Mouse (Mus musculus) MEL (cell line): ENCODE results near the gene Dusp16. TPM values are rescaled to one million over a fixed set of nuclear protein-coding genes. Genes with fewer than 3 reads are reported as not detected.

Source experiments
- DNase-seq: peaks from one replicate; pipeline ENCODE4 v3.0.0; 2011; ENCODE audit warnings: low read depth, low spot score
- H3K27ac ChIP-seq: 2 replicates; pipeline ENCODE4 v1.5.1; 2012; ENCODE audit warnings: low read depth, mild to moderate bottlenecking, control low read depth, low read length, moderate library complexity; ENCODE audit not compliant: control insufficient read depth
- H3K27me3 ChIP-seq, 2 experiments: fragments of 150-350 bp in 1 of 2; sonication (generic) in 1 of 2; 2 replicates each; pipeline ENCODE4 v1.6.1; 2012; ENCODE audit warnings: low read length in 2 of 2, mild to moderate bottlenecking in 2 of 2, improper control_type of control experiment in 1 of 2, moderate library complexity in 1 of 2; ENCODE audit not compliant: insufficient read depth in 2 of 2, control insufficient read depth in 1 of 2
- H3K36me3 ChIP-seq, 2 experiments: 2 replicates each; pipeline ENCODE4 v1.6.1; 2012 to 2014; ENCODE audit warnings: low read length in 2 of 2, improper control_type of control experiment in 1 of 2, inconsistent platforms in 1 of 2, mild to moderate bottlenecking in 1 of 2; ENCODE audit not compliant: insufficient read depth in 2 of 2, control insufficient read depth in 1 of 2
- H3K4me1 ChIP-seq, 2 experiments: fragments of 150-350 bp in 1 of 2; sonication (generic) in 1 of 2; 2 replicates each; pipeline ENCODE4 v1.6.1; 2012; ENCODE audit warnings: low read length in 2 of 2, improper control_type of control experiment in 1 of 2, mild to moderate bottlenecking in 1 of 2; ENCODE audit not compliant: insufficient read depth in 2 of 2, control insufficient read depth in 1 of 2
- H3K4me3 ChIP-seq, 2 experiments: fragments of 150-350 bp in 1 of 2; sonication (generic) in 1 of 2; 2 replicates each; pipeline ENCODE4 v1.5.1; 2012; ENCODE audit warnings: low read depth in 2 of 2, low read length in 2 of 2, mild to moderate bottlenecking in 2 of 2, moderate library complexity in 2 of 2, control low read depth in 1 of 2, improper control_type of control experiment in 1 of 2; ENCODE audit not compliant: control insufficient read depth in 1 of 2, insufficient read depth in 1 of 2
- H3K79me2 ChIP-seq: 2 replicates; pipeline ENCODE4 v1.6.1; 2012; ENCODE audit warnings: mild to moderate bottlenecking, low read length, moderate library complexity; ENCODE audit not compliant: control insufficient read depth, poor library complexity, insufficient read depth
- H3K9ac ChIP-seq: 2 replicates; pipeline ENCODE4 v1.6.1; 2012; ENCODE audit warnings: low read depth, mild to moderate bottlenecking, control low read depth, low read length, moderate library complexity; ENCODE audit not compliant: control insufficient read depth, poor library complexity, severe bottlenecking
- H3K9me3 ChIP-seq: fragments of 150-350 bp; sonication (generic); replicated peaks from 2 replicates; pipeline ENCODE4 v1.6.1; 2012; ENCODE audit warnings: mild to moderate bottlenecking, low read length, improper control_type of control experiment, moderate library complexity; ENCODE audit not compliant: insufficient read depth
- BHLHE40 ChIP-seq: IDR thresholded peaks from 2 replicates; pipeline ENCODE4 v1.6.1; 2012; ENCODE audit warnings: low read depth, mild to moderate bottlenecking, inconsistent platforms, low read length, improper control_type of control experiment, borderline replicate concordance
- CHD1 ChIP-seq: IDR thresholded peaks from 2 replicates; pipeline ENCODE4 v1.6.1; 2012; ENCODE audit warnings: low read depth, mild to moderate bottlenecking, inconsistent platforms, low read length, improper control_type of control experiment
- CTCF ChIP-seq, 3 experiments: IDR thresholded peaks in 2 of 3; conservative IDR thresholded peaks in 1 of 3; 2 replicates each; pipeline ENCODE4 v1.5.1; 2011 to 2012; ENCODE audit warnings: low read length in 3 of 3, low read depth in 2 of 3, mild to moderate bottlenecking in 2 of 3, improper control_type of control experiment in 1 of 3, inconsistent platforms in 1 of 3, mixed read lengths in 1 of 3, moderate library complexity in 1 of 3; ENCODE audit not compliant: control insufficient read depth in 1 of 3, insufficient read depth in 1 of 3, poor library complexity in 1 of 3, severe bottlenecking in 1 of 3
- ELF1 ChIP-seq: IDR thresholded peaks from 2 replicates; pipeline ENCODE4 v1.6.1; 2014; ENCODE audit warnings: low read depth, mild to moderate bottlenecking, inconsistent platforms, low read length, improper control_type of control experiment, moderate library complexity
- ETS1 ChIP-seq: IDR thresholded peaks from 2 replicates; pipeline ENCODE4 v1.6.1; 2012; ENCODE audit warnings: low read depth, mild to moderate bottlenecking, inconsistent platforms, low read length, improper control_type of control experiment, moderate library complexity
- GABPA ChIP-seq: IDR thresholded peaks from 2 replicates; pipeline ENCODE4 v1.6.1; 2012; ENCODE audit warnings: low read depth, mild to moderate bottlenecking, inconsistent platforms, low read length, improper control_type of control experiment, moderate library complexity
- GATA1 ChIP-seq: IDR thresholded peaks from 2 replicates; pipeline ENCODE4 v1.6.1; 2011; ENCODE audit warnings: low read depth, low read length, improper control_type of control experiment
- HCFC1 ChIP-seq: IDR thresholded peaks from 2 replicates; pipeline ENCODE4 v1.6.1; 2012; ENCODE audit warnings: low read depth, mild to moderate bottlenecking, inconsistent platforms, low read length, improper control_type of control experiment, moderate library complexity
- KAT2A ChIP-seq: conservative IDR thresholded peaks from 2 replicates; pipeline ENCODE4 v1.6.1; 2012; ENCODE audit warnings: low read depth, low read length, improper control_type of control experiment, inconsistent platforms
- MEF2A ChIP-seq: IDR thresholded peaks from 2 replicates; pipeline ENCODE4 v1.6.1; 2014; ENCODE audit warnings: low read depth, mild to moderate bottlenecking, inconsistent platforms, low read length, improper control_type of control experiment; ENCODE audit not compliant: poor library complexity, insufficient replicate concordance, severe bottlenecking; ENCODE audit errors: extremely low read depth
- MYB ChIP-seq: IDR thresholded peaks from 2 replicates; pipeline ENCODE4 v1.6.1; 2011; ENCODE audit warnings: mild to moderate bottlenecking, low read depth, low read length, improper control_type of control experiment
- NELFE ChIP-seq: IDR thresholded peaks from 2 replicates; pipeline ENCODE4 v1.6.1; 2011; ENCODE audit warnings: low read depth, low read length, improper control_type of control experiment
- NRF1 ChIP-seq: IDR thresholded peaks from 2 replicates; pipeline ENCODE4 v1.6.1; 2014; ENCODE audit warnings: low read depth, mild to moderate bottlenecking, inconsistent platforms, low read length, improper control_type of control experiment, moderate library complexity; ENCODE audit not compliant: poor library complexity, insufficient read depth, severe bottlenecking
- POLR2AphosphoS5 ChIP-seq: IDR thresholded peaks from 2 replicates; pipeline ENCODE4 v1.6.1; 2012; ENCODE audit warnings: low read depth, borderline replicate concordance, mild to moderate bottlenecking, inconsistent platforms, low read length, moderate library complexity, mixed read lengths
- SIN3A ChIP-seq: IDR thresholded peaks from 2 replicates; pipeline ENCODE4 v1.6.1; 2012; ENCODE audit warnings: low read length, improper control_type of control experiment, inconsistent platforms
- SMC3 ChIP-seq: IDR thresholded peaks from 2 replicates; pipeline ENCODE4 v1.6.1; 2011; ENCODE audit warnings: low read depth, low read length, improper control_type of control experiment
- TBP ChIP-seq: IDR thresholded peaks from 2 replicates; pipeline ENCODE4 v1.8.0; 2011; ENCODE audit warnings: low read depth, low read length, improper control_type of control experiment
- TCF12 ChIP-seq: IDR thresholded peaks from 2 replicates; pipeline ENCODE4 v1.6.1; 2014; ENCODE audit warnings: low read depth, mild to moderate bottlenecking, inconsistent platforms, low read length, improper control_type of control experiment, moderate library complexity
- UBTF ChIP-seq: IDR thresholded peaks from 2 replicates; pipeline ENCODE4 v1.6.1; 2012; ENCODE audit warnings: low read depth, mild to moderate bottlenecking, inconsistent platforms, low read length, improper control_type of control experiment, moderate library complexity, borderline replicate concordance; ENCODE audit not compliant: insufficient read depth
- USF2 ChIP-seq, 2 experiments: IDR thresholded peaks; 2 replicates each; pipeline ENCODE4 v1.6.1; 2011 to 2012; ENCODE audit warnings: improper control_type of control experiment in 2 of 2, low read length in 2 of 2, borderline replicate concordance in 1 of 2, inconsistent platforms in 1 of 2, low read depth in 1 of 2, mild to moderate bottlenecking in 1 of 2; ENCODE audit not compliant: insufficient read depth in 1 of 2
- ZKSCAN1 ChIP-seq: IDR thresholded peaks from 2 replicates; pipeline ENCODE4 v1.6.1; 2012; ENCODE audit warnings: low read depth, mild to moderate bottlenecking, inconsistent platforms, low read length, improper control_type of control experiment, moderate library complexity
- polyA plus RNA-seq, 2 experiments: library from polyadenylated mRNA; stranded (reverse) in 1 of 2; unstranded in 1 of 2; fragments of >175 nt in 1 of 2; fragments of >200 nt in 1 of 2; gene quantifications; 2 replicates each; pipeline versions ENCODE4 v1.2.1 to v1.2.4; 2012; ENCODE audit warnings: low replicate concordance in 2 of 2, low read depth in 1 of 2; ENCODE audit not compliant: insufficient read length in 2 of 2, insufficient read depth in 1 of 2, missing spikeins in 1 of 2
- total RNA-seq: library from RNA; depleted of rRNA; stranded (reverse); fragments of 300-350 nt; gene quantifications from 2 replicates; pipeline ENCODE4 v1.2.3, GENCODE M21; 2012

Gene Dusp16
- total and polyA plus RNA-seq, 3 experiments = 1.9 to 6.9 TPM; not detected in 1

DNA sequence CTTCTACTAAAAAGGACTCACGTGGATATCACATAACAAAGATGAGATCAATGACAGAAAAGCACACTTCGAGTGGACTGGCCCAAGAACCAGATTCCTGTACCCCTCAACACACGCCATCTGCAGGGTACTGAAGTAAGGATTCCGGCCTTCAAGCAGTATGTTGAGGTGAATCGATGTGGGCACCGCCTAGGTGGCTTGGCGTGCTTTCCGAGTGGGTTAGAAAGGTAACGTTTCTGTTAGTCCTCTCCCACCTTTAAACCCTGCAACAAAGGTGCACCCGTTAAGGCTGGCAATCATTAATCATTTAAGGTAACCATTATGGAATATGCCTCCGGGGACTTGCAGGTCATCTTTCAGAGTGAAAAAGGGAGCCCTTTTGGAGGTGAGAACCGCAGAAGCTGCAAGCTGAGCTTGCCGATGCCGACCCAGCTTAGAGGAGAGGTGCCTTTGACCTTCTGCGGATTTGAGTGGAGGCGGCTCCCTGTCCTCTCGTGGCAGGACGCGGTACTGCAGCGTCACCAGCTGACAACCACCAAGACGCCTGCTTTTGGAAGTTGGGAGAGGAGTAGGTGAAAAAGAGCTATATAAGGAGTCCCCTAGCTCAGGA lies 1.6 kb upstream of the Dusp16 start (continued):
- TF ChIP-seq CTCF (IDR thresholded peaks at IDR 0.05 in 2 of 3, conservative IDR thresholded peaks at IDR 0.05 in 1 of 3; ENCODE audit: control insufficient read depth in 1 of 3, insufficient read depth in 1 of 3, low read depth in 2 of 3, low read length in 3 of 3, poor library complexity in 1 of 3, severe bottlenecking in 1 of 3) = peak; percentile 70 to 83 (median 78)
- no peak for TF ChIP-seq UBTF
- TF ChIP-seq, all 39 proteins: peak for 9

DNA sequence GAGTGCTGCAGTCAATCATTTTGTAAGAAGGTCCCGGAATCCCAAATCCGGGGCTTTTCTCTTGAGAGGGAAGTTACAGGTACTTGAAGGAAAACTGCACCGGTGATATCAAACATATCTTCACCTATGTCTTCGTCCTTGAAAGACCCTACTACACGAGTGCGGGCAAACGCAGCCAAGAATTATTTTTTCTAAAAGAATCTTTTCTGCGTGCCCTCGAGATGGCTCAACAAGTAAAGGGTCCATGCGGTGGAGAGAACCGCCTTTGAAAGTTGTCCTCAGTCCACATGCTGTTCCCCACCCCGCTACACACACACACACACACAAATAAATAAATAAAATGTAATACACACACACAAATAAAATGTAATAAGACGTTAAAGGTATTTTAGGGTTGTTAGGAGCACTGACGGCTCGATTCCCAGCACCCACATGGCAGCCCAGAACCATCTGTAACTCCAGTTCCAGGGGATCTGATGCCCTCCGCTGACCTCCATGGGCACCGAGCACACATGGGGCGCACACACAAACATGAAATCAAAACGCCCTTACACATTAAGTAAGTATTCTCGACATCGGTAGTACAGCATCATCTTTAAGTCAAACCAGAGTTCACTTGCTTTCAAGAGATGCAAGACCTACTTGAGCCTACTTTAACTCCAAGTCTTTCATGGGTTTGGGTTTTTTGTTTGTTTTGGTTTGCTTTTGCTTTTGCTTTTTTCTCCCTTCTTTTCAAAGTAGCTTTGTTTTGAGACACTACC lies 801 bp upstream of the Dusp16 start:
- Histone ChIP-seq H3K9ac (peak overlapping the region; percentile 63), H3K9me3 (no peaks in the 10 kb centered on the region), H3K27me3 (no peaks in the 10 kb centered on the region), H3K4me1 (peaks cover 3 to 4% of the 10 kb centered on the region in 2 experiments; a peak in 3 of 4 replicates), H3K79me2 (peaks cover 5% of the 10 kb centered on the region; the same call in 1 of the 2 replicates), H3K27ac (peak overlapping the region; percentile 3; the same call in 1 of the 2 replicates), H3K36me3 (peaks cover 0 to 7% of the 10 kb centered on the region in 2 experiments; a peak in 1 of 4 replicates), H3K4me3 (peak overlapping the region; percentile 68 to 92)
- DNase-seq = peak; percentile 66
- peak; percentile 72 for TF ChIP-seq SIN3A
- no peak for TF ChIP-seq TBP

GRCm38 (mm10) chr6:134791251-134792118 lies 940 bp downstream of the Dusp16 start:
- no peaks in the 10 kb centered on the region for H3K27me3 ChIP-seq
- peak overlapping the region; percentile 82 to 96 for H3K4me3 ChIP-seq
- DNase-seq = peak; percentile 85
- peaks cover 0 to 4% of the 10 kb centered on the region in 2 experiments; a peak in 2 of 4 replicates for H3K4me1 ChIP-seq
- H3K36me3 ChIP-seq = peaks cover 0 to 4% of the 10 kb centered on the region in 2 experiments; a peak in 1 of 4 replicates
- H3K27ac ChIP-seq = peak overlapping the region; percentile 88
- H3K79me2 ChIP-seq = peaks cover 5% of the 10 kb centered on the region; the same call in 1 of the 2 replicates
- peak overlapping the region; percentile 94 for H3K9ac ChIP-seq
- no peaks in the 10 kb centered on the region for H3K9me3 ChIP-seq
- TF ChIP-seq MEF2A (no peak), NELFE (no peak), CTCF (IDR thresholded peaks at IDR 0.05 in 2 of 3, conservative IDR thresholded peaks at IDR 0.05 in 1 of 3; ENCODE audit: control insufficient read depth in 1 of 3, insufficient read depth in 1 of 3, low read depth in 2 of 3, low read length in 3 of 3, poor library complexity in 1 of 3, severe bottlenecking in 1 of 3) (0 out of 6 replicates have a peak, but pooled peaks of 1 of the 3 experiments have one; percentile 2), CHD1 (peak; percentile 62; the same call in 1 of the 2 replicates), ETS1 (no peak; the same call in none of the 2 replicates), ELF1 (no peak), TBP (peak; percentile 69; the same call in 1 of the 2 replicates), SMC3 (no peak), NRF1 (no peak), GABPA (no peak), USF2 (IDR thresholded peaks at IDR 0.05; ENCODE audit: borderline replicate concordance in 1 of 2, insufficient read depth in 1 of 2, low read depth in 1 of 2, low read length in 2 of 2) (no peak), MYB (no peak), GATA1 (0 out of 2 replicates have a peak, but pooled peaks have one; percentile 3), POLR2AphosphoS5 (no peak), ZKSCAN1 (no peak), HCFC1 (no peak), KAT2A (no peak), SIN3A (peak; percentile 67), TCF12 (no peak), BHLHE40 (peak; percentile 11; the same call in 1 of the 2 replicates)
